Mouse (Mus musculus) intestine, postnatal 0 days (tissue): ENCODE data around the gene Traf3. TPM values are rescaled to one million over a fixed set of nuclear protein-coding genes. Genes with fewer than 3 reads are reported as not detected.

Source experiments
- ATAC-seq: fragments of 200-750 bp; cut with Nextera tagmentation; 2 replicates; pipeline ENCODE4 v1.8.0; 2017; ENCODE audit warnings: mild to moderate bottlenecking, moderate TSS enrichment, moderate library complexity
- H3K27ac ChIP-seq: fragments of 300-500 bp; sonication (generic); 2 replicates; pipeline ENCODE4 v1.5.1; 2014; ENCODE audit warnings: mild to moderate bottlenecking, low read depth, low read length, moderate library complexity
- H3K27me3 ChIP-seq: fragments of 300-500 bp; sonication (generic); replicated peaks from 2 replicates; pipeline ENCODE4 v1.6.1; 2014; ENCODE audit warnings: low read length, mixed read lengths; ENCODE audit not compliant: control insufficient read depth, insufficient read depth
- H3K36me3 ChIP-seq: fragments of 300-500 bp; sonication (generic); 2 replicates; pipeline ENCODE4 v1.6.1; 2014; ENCODE audit warnings: mild to moderate bottlenecking, moderate library complexity; ENCODE audit not compliant: control insufficient read depth, insufficient read depth
- H3K4me1 ChIP-seq: fragments of 300-500 bp; sonication (generic); replicated peaks from 2 replicates; pipeline ENCODE4 v1.6.1; 2014; ENCODE audit warnings: antibody characterized with exemption, low read length, mixed read lengths; ENCODE audit not compliant: control insufficient read depth, insufficient read depth
- H3K4me2 ChIP-seq: fragments of 300-500 bp; sonication (generic); replicated peaks from 2 replicates; pipeline ENCODE4 v1.6.1; 2014; ENCODE audit warnings: low read depth, mild to moderate bottlenecking, moderate library complexity
- H3K4me3 ChIP-seq: fragments of 300-500 bp; sonication (generic); 2 replicates; pipeline ENCODE4 v1.5.1; 2014; ENCODE audit warnings: low read depth, low read length
- H3K9ac ChIP-seq: fragments of 300-500 bp; sonication (generic); 2 replicates; pipeline ENCODE4 v1.6.1; 2014; ENCODE audit warnings: mild to moderate bottlenecking, low read depth, low read length
- H3K9me3 ChIP-seq: fragments of 300-500 bp; sonication (generic); 2 replicates; pipeline ENCODE4 v1.6.1; 2016; ENCODE audit warnings: mixed run types; ENCODE audit not compliant: control insufficient read depth
- CTCF ChIP-seq: sonication (generic); IDR thresholded peaks from 2 replicates; pipeline ENCODE4 v1.5.1; 2016; ENCODE audit warnings: low read depth, mild to moderate bottlenecking, control low read depth, antibody characterized with exemption, moderate library complexity
- WGBS: fragments of 180-500 bp; shearing (Covaris S2); extraction: QIAGEN DNeasy Blood & Tissue Kit; methylation state at CpG from one replicate; pipeline ENCODE4 v1.1.7; 2014; 5-methylcytosine and 5-hydroxymethylcytosine counted together
- polyA plus RNA-seq: library from polyadenylated mRNA; unstranded; fragments of >200 nt; fragmentation: Nextera tagmentation; extraction: Ambion mirVana; gene quantifications from 2 replicates; pipeline ENCODE4 v1.2.1, GENCODE M21; 2015

Gene Traf3
- polyA plus RNA-seq, 1 experiment from 2014 or later, result 4.0 TPM

GRCm38 (mm10) chr12:111270629-111271277, 104.6 kb downstream of the Traf3 start, which contains the start of gene Amn:
Gene Amn, plus strand, starts transcription at chr12:111271095.
- no peaks in the 10 kb centered on the region for H3K9me3 ChIP-seq
- 19% methylated on average over 25 of the region's 25 CpGs for WGBS
- 0 out of 2 replicates have a peak, but pooled peaks cover 8% of the 10 kb centered on the region for H3K4me1 ChIP-seq
- peak within 1 kb of the TSS; percentile 76 for H3K27ac ChIP-seq
- peak within 1 kb of the TSS; percentile 51 for H3K9ac ChIP-seq
- no peak; the same call in 1 of the 2 replicates for TF ChIP-seq CTCF
- peak within 1 kb of the TSS; percentile 73 for H3K4me2 ChIP-seq
- ATAC-seq, result peak; percentile 75
- peaks cover 23% of the 10 kb centered on the region for H3K36me3 ChIP-seq
- peak within 1 kb of the TSS; percentile 50 for H3K4me3 ChIP-seq
- H3K27me3 ChIP-seq, result peaks cover 42% of the 10 kb centered on the region

DNA sequence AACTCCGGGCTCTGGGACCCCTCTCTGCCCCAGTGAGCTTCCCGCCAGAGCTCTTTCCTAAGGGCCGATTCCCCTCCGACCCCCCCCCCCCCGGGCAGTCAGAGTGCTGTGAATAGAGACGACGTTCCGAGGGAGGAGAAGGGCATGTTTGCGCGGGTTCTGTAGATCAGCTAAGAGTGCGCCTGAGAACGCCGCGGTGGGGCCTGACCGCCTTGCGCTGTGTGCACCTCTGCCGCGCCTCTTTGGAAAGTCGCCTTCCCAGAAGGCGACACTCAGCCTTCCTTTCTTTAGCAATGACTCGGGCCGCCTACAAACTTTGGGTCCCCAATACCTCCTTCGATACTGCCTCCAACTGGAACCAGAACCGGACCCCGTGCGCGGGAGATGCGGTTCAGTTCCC, 105.2 kb downstream of the Traf3 start:
- H3K4me2 ChIP-seq, result peak overlapping the region; percentile 73
- H3K4me1 ChIP-seq, result 0 out of 2 replicates have a peak, but pooled peaks cover 8% of the 10 kb centered on the region
- peaks cover 46% of the 10 kb centered on the region for H3K27me3 ChIP-seq
- peak overlapping the region; percentile 76 for H3K27ac ChIP-seq
- 5% methylated on average over 26 of the region's 28 CpGs for WGBS
- H3K9ac ChIP-seq, result peak overlapping the region; percentile 51
- H3K36me3 ChIP-seq, result peaks cover 28% of the 10 kb centered on the region
- TF ChIP-seq CTCF, result no peak
- H3K4me3 ChIP-seq, result peak overlapping the region; percentile 50
- no peaks in the 10 kb centered on the region for H3K9me3 ChIP-seq
- peak; percentile 6; the same call in 1 of the 2 replicates for ATAC-seq

GRCm38 (mm10) chr12:111271966-111272365, 105.8 kb downstream of the Traf3 start:
- no peak for ATAC-seq
- Histone ChIP-seq H3K27ac (no peak overlapping the region), H3K9ac (peak overlapping the region; percentile 51; the same call in 1 of the 2 replicates), H3K36me3 (peaks cover 34% of the 10 kb centered on the region), H3K4me1 (0 out of 2 replicates have a peak, but pooled peaks cover 8% of the 10 kb centered on the region), H3K27me3 (peaks cover 47% of the 10 kb centered on the region), H3K4me3 (peak overlapping the region; percentile 50), H3K4me2 (peak overlapping the region; percentile 73), H3K9me3 (no peaks in the 10 kb centered on the region)
- no peak for TF ChIP-seq CTCF
- 18% methylated on average over 8 of the region's 8 CpGs for WGBS

DNA sequence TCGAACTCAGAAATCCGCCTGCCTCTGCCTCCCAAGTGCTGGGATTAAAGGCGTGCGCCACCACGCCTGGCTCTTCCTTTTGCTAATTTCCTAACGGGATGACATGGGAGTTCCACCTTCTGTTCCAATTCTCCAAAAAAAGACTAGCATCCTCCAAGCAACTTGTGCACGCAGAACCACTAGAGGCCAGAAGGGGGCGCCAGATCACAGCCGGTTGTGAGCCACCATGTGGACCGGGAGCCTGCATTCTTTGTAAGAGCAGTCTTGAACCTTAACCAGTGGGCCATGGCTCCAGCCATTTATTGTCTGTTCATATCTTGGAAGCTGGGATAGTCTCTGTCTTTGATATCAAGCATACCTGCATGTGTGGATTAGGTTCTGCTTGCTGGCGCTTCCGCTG, 106.2 kb downstream of the Traf3 start:
- Histone ChIP-seq H3K4me3 (peak overlapping the region; percentile 50; the same call in 1 of the 2 replicates), H3K9ac (0 out of 2 replicates have a peak overlapping the region, but pooled peaks have one; percentile 51), H3K27me3 (peaks cover 47% of the 10 kb centered on the region), H3K36me3 (peaks cover 37% of the 10 kb centered on the region), H3K27ac (no peak overlapping the region), H3K4me1 (0 out of 2 replicates have a peak, but pooled peaks cover 8% of the 10 kb centered on the region), H3K4me2 (peak overlapping the region; percentile 73), H3K9me3 (no peaks in the 10 kb centered on the region)
- TF ChIP-seq CTCF, result peak; percentile 96
- no peak for ATAC-seq
- WGBS, result 23% methylated on average over 12 of the region's 12 CpGs

DNA sequence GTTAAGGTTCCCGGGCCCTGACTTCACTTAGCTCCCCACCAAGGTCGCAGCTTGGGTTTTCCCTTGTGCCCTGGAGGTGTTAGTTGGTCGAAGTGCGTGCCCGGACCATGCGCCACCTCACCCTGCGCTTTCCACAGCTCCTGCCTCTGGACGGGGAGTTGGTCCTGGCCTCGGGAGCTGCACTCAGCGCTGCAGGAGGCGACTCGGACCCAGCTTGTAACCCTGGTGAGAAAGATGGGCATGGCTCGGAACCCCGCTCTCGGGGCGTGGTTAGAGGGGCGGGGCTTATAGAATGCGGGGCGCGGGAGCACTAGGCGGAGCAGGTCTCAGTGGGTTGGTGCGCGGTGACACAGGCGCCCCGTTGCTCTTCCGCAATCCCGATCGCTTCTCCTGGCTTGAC, 107.8 kb downstream of the Traf3 start:
- Histone ChIP-seq H3K4me2 (peak overlapping the region; percentile 54), H3K9ac (no peak overlapping the region), H3K4me3 (peak overlapping the region; percentile 31), H3K4me1 (0 out of 2 replicates have a peak, but pooled peaks cover 8% of the 10 kb centered on the region), H3K27me3 (peaks cover 47% of the 10 kb centered on the region), H3K9me3 (no peaks in the 10 kb centered on the region), H3K27ac (no peak overlapping the region), H3K36me3 (peaks cover 37% of the 10 kb centered on the region)
- 17% methylated on average over 28 of the region's 28 CpGs for WGBS
- no peak for TF ChIP-seq CTCF
- no peak for ATAC-seq

GRCm38 (mm10) chr12:111274447-111275149, 108.4 kb downstream of the Traf3 start:
- Histone ChIP-seq H3K36me3 (peaks cover 37% of the 10 kb centered on the region), H3K4me3 (peak overlapping the region; percentile 31), H3K4me1 (0 out of 2 replicates have a peak, but pooled peaks cover 8% of the 10 kb centered on the region), H3K9ac (no peak overlapping the region), H3K27ac (no peak overlapping the region), H3K27me3 (peaks cover 47% of the 10 kb centered on the region), H3K4me2 (peak overlapping the region; percentile 54), H3K9me3 (no peaks in the 10 kb centered on the region)
- no peak for TF ChIP-seq CTCF
- WGBS, result 15% methylated on average over 80 of the region's 80 CpGs
- ATAC-seq, result no peak
